Mouse (Mus musculus) spleen, postnatal 4 days (tissue): ENCODE measurements around the gene Pigp.
"Not testable (repeated sequence)": the region's sequence is repeated elsewhere in the genome, so short reads cannot be mapped to it uniquely, and the experiment has no call there.

Experiments used
- DNase-seq, 2 experiments: peaks; one replicate each; pipeline ENCODE4 v3.0.0; 2022; ENCODE audit warnings: low spot score in 2 of 2

The Pigp gene

GRCm38 (mm10) chr16:94358091-94358490 lies 13.6 kb downstream of the Pigp start:
- DNase-seq: no peak

- no peak for DNase-seq
These were observed 14.7 kb downstream of the Pigp start for GRCm38 (mm10) chr16:94356776-94357494.

- DNase-seq: no peak
These were observed 15.6 kb downstream of the Pigp start for GRCm38 (mm10) chr16:94356046-94356445.

GRCm38 (mm10) chr16:94354450-94354849 lies 17.2 kb downstream of the Pigp start:
- DNase-seq: no peak

GRCm38 (mm10) chr16:94350287-94350677 lies 21.4 kb downstream of the Pigp start:
- DNase-seq: no peak

GRCm38 (mm10) chr16:94349588-94350286 lies 21.9 kb downstream of the Pigp start:
- no peak for DNase-seq

- no peak for DNase-seq
These were observed 22.9 kb downstream of the Pigp start for GRCm38 (mm10) chr16:94348779-94349178.

GRCm38 (mm10) chr16:94347080-94347731 lies 24.4 kb downstream of the Pigp start:
- DNase-seq: no peak

- DNase-seq: no peak
These were observed 25.9 kb downstream of the Pigp start for GRCm38 (mm10) chr16:94345733-94346132.

GRCm38 (mm10) chr16:94339164-94340160 lies 32.2 kb downstream of the Pigp start:
- DNase-seq: not testable (repeated sequence)

- DNase-seq: no peak
These were observed 36.0 kb downstream of the Pigp start for GRCm38 (mm10) chr16:94335656-94336055.

GRCm38 (mm10) chr16:94331886-94332252 lies 39.8 kb downstream of the Pigp start:
- DNase-seq: peak; percentile 72 to 92

GRCm38 (mm10) chr16:94331233-94331885 lies 40.3 kb downstream of the Pigp start:
- no peak for DNase-seq

GRCm38 (mm10) chr16:94330429-94330828 lies 41.2 kb downstream of the Pigp start:
- DNase-seq: no peak

- no peak for DNase-seq
These were observed 42.5 kb downstream of the Pigp start for GRCm38 (mm10) chr16:94328881-94329867.

GRCm38 (mm10) chr16:94327781-94328711 lies 43.6 kb downstream of the Pigp start, which contains the start of gene Ripply3:
Gene Ripply3, plus strand, starts transcription at chr16:94328420.
- peak; percentile 21 to 72 for DNase-seq

- DNase-seq: no peak
These were observed 45.6 kb downstream of the Pigp start for GRCm38 (mm10) chr16:94326008-94326407.

GRCm38 (mm10) chr16:94323681-94324080 lies 48.0 kb downstream of the Pigp start:
- DNase-seq: no peak

- no peak for DNase-seq
These were observed 51.4 kb downstream of the Pigp start for GRCm38 (mm10) chr16:94320223-94320622.
